Mouse (Mus musculus) thymus, adult 2 months (tissue): ENCODE results near the gene Pld5. TPM values are rescaled to one million over a fixed set of nuclear protein-coding genes. Genes with fewer than 3 reads are reported as not detected.

Experiments
- DNase-seq: peaks from one replicate; pipeline ENCODE4 v3.0.0; 2021
- H3K27ac ChIP-seq: fragments of 200-500 bp; 2 replicates; pipeline ENCODE4 v1.5.1; 2012; ENCODE audit warnings: low read length, control low read depth; ENCODE audit not compliant: control insufficient read depth, insufficient read depth
- H3K27me3 ChIP-seq: fragments of 200-500 bp; 2 replicates; pipeline ENCODE4 v1.6.1; 2012; ENCODE audit warnings: mild to moderate bottlenecking, low read length, moderate library complexity, mixed read lengths; ENCODE audit not compliant: control insufficient read depth, insufficient read depth
- H3K36me3 ChIP-seq: fragments of 200-500 bp; 2 replicates; pipeline ENCODE4 v1.6.1; 2012; ENCODE audit warnings: mild to moderate bottlenecking, low read length, moderate library complexity; ENCODE audit not compliant: control insufficient read depth, insufficient read depth
- H3K4me1 ChIP-seq: fragments of 200-500 bp; replicated peaks from 2 replicates; pipeline ENCODE4 v1.6.1; 2012; ENCODE audit warnings: low read length; ENCODE audit not compliant: control insufficient read depth, insufficient read depth
- H3K4me3 ChIP-seq: fragments of 200-500 bp; 2 replicates; pipeline ENCODE4 v1.5.1; 2012; ENCODE audit warnings: mild to moderate bottlenecking, low read length, control low read depth, moderate library complexity; ENCODE audit not compliant: control insufficient read depth, insufficient read depth
- CTCF ChIP-seq: fragments of 200-500 bp; IDR thresholded peaks from 2 replicates; pipeline ENCODE4 v1.5.1; 2012; ENCODE audit warnings: mild to moderate bottlenecking, control low read depth, low read length, moderate library complexity, borderline replicate concordance; ENCODE audit not compliant: control insufficient read depth, poor library complexity, insufficient read depth; ENCODE audit errors: extremely low read depth
- POLR2A ChIP-seq: fragments of 200-500 bp; IDR thresholded peaks from 2 replicates; pipeline ENCODE4 v1.6.1; 2012; ENCODE audit warnings: mild to moderate bottlenecking, low read length, control low read depth, moderate library complexity; ENCODE audit not compliant: control insufficient read depth, poor library complexity, insufficient read depth; ENCODE audit errors: extremely low read depth
- WGBS: fragments of 180-500 bp; shearing (Covaris S2); methylation state at CpG from one replicate; pipeline ENCODE4 v1.1.7; 2018; 5-methylcytosine and 5-hydroxymethylcytosine counted together
- polyA plus RNA-seq: library from polyadenylated mRNA; depleted of rRNA; stranded (reverse); fragments of >200 nt; gene quantifications from 2 replicates; pipeline ENCODE4 v1.2.3, GENCODE M21; 2012

The Pld5 gene
- polyA plus RNA-seq, 1 experiment = 0.08 TPM

DNA sequence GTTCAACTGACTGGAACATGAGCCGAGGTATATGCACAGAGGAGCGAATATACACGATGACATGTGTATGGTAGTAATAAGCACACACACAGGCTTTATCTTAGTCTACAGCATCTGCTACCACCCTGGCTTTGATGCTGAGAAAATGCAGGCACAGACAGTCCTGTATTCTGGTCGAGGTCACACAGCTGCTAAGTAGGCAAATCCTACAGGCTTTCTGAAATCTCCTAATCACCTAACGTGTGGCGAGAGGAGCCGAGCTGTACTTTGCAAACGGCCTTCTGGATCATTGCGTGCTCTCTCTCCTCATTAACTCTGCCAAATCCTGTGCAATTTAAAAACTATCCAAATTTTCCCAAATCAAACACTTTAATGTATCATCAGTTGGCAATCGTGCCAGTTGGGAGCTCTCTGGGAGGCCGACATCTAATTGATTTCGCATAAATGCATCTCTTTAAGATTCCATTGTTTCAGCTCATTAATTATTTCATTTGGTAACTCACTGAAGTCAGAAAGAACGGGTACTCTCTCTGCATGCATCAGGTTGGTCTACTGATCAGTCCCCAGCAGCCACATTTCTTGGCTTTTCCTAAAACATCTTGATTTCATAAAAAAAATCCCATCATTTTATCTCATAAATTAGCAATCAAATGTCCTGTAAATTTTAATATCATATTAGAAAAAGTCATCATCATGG lies 189.0 kb downstream of the Pld5 start:
- TF ChIP-seq POLR2A (no peak), CTCF (no peak)
- H3K36me3 ChIP-seq = no peaks in the 10 kb centered on the region
- H3K4me1 ChIP-seq = no peaks in the 10 kb centered on the region
- DNase-seq = no peak
- no peak overlapping the region for H3K4me3 ChIP-seq
- WGBS = 90% methylated on average over 13 of the region's 13 CpGs
- no peaks in the 10 kb centered on the region for H3K27me3 ChIP-seq
- H3K27ac ChIP-seq = no peak overlapping the region

DNA sequence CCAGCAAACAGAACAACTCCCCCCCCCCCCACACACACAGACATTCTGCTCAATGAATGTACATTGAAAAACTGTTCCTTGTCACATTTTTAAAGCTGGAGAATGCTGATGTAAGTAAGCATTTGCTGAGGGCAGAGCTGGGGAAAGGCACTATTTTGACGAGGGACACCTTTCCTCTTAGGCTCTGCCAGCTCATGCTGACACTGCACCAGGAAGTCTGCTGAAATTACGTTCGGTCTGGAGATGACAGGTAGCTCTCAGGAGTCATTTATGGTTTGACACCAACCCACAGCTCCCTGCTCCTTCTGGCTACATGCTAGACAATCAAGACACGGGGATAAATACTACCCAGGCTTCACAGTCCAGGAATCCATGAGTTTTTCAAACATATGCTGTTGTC lies 192.8 kb downstream of the Pld5 start:
- DNase-seq = no peak
- Histone ChIP-seq H3K27ac (no peak overlapping the region), H3K27me3 (no peaks in the 10 kb centered on the region), H3K4me1 (no peaks in the 10 kb centered on the region), H3K36me3 (no peaks in the 10 kb centered on the region), H3K4me3 (no peak overlapping the region)
- WGBS = 17% methylated on average over 4 of the region's 4 CpGs
- TF ChIP-seq CTCF = no peak
- no peak for TF ChIP-seq POLR2A

DNA sequence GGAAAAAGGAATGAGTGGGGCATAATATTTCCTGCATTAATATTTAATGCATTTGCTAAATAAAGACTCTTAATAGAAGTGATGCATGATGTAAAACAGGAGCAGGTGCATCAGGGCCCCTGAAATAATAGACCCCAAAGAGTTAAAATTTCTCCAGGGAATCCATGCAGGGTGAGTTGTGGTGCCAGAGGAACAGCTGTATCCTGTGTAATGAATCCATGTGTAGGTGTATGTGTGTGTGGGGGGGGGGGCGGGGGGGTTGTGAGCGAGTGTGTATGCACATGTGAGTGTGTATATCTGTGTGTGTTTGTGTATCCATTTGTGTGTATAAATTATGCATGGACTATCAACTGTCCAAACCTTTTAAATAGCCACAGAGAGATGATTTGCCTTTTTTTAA lies 194.1 kb downstream of the Pld5 start:
- Histone ChIP-seq H3K4me3 (no peak overlapping the region), H3K36me3 (no peaks in the 10 kb centered on the region), H3K27me3 (no peaks in the 10 kb centered on the region), H3K27ac (no peak overlapping the region), H3K4me1 (no peaks in the 10 kb centered on the region)
- 92% methylated on average over 2 of the region's 2 CpGs for WGBS
- DNase-seq = no peak
- TF ChIP-seq POLR2A = no peak
- TF ChIP-seq CTCF = no peak

DNA sequence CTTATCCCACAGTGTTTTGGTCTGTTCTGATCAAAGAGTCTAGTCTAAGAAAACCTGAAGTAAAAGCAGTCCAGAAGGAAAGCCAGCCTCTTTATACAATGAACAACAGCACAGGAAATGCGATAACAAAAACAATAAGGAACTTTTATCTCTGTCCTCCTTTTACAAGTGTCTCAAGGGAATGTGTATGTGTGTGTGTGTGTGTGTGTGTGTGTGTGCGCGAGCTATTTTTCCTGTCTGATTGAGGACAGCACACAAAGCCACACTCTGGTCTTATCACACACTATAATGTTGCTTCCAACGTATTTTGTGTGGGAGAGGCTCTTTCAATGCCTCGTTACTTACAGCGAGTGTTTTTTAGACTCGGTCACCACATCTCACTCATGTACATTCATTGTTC lies 196.7 kb downstream of the Pld5 start:
- DNase-seq = no peak
- H3K4me3 ChIP-seq = no peak overlapping the region
- no peaks in the 10 kb centered on the region for H3K27me3 ChIP-seq
- TF ChIP-seq CTCF = no peak
- no peak for TF ChIP-seq POLR2A
- H3K36me3 ChIP-seq = no peaks in the 10 kb centered on the region
- no peaks in the 10 kb centered on the region for H3K4me1 ChIP-seq
- H3K27ac ChIP-seq = no peak overlapping the region
- 88% methylated on average over 7 of the region's 7 CpGs for WGBS

DNA sequence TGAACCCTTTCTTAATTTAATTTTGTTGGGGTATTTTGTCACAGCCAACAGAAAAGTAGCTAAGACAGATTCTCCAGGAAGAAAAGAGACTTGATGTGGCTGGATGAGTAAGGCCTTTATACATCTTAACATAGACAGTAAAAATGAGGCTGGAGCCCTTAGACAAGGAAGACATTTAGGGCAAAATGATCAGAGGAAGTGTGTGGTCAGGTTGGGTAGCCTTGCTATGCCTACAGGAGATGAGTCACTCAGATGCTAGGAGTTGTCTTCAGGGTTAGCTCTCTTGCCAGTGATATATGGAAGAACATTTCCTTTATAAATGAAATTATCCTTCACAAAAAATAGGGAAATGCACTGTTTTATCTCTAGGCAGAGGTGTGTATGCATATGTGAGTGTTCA lies 198.3 kb downstream of the Pld5 start:
- Histone ChIP-seq H3K36me3 (no peaks in the 10 kb centered on the region), H3K4me3 (no peak overlapping the region), H3K4me1 (no peaks in the 10 kb centered on the region), H3K27ac (no peak overlapping the region), H3K27me3 (no peaks in the 10 kb centered on the region)
- TF ChIP-seq CTCF (no peak), POLR2A (no peak)
- no peak for DNase-seq

DNA sequence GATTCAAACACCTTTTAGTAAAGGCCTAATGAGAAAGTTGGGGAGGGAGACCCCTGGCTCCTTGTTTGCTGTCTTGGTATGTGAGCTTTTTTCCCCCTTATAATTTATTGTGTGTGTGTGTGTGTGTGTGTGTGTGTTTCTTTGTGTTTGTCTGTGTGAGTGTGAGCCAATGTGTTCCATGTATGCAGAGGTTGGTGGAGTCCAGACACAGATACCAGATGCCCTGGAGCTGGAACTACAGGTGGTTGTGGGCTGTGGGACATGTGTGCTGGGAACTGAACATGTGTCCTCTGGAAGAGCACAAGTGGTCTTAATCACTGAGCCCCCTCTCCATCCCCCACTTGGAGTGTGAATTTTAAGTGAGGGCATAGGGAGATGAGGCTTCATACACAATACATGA lies 199.3 kb downstream of the Pld5 start:
- TF ChIP-seq POLR2A = no peak
- TF ChIP-seq CTCF = no peak

DNA sequence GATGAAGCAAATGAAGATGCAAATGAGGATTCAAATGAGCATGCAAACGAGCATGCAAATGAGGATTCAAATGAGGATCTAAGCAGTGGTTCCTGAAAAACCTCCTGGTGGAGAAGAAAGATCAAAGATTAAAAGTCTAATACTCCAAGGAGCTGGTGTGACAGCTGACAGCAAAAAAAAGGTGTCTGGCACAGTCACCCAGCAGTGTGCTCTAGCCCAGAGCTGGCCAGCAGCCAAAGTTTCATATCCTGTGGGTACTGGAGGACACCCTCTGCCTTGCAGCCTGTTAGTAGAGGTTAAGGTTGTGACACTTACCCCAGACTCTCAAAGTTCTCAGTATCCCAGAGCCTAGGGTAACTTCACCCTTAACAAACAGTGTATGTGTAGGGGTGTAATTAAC lies 199.7 kb downstream of the Pld5 start:
- Histone ChIP-seq H3K27ac (no peak overlapping the region), H3K36me3 (no peaks in the 10 kb centered on the region), H3K4me1 (no peaks in the 10 kb centered on the region), H3K4me3 (no peak overlapping the region), H3K27me3 (no peaks in the 10 kb centered on the region)
- 43% methylated on average over 1 of the region's 1 CpGs for WGBS
- no peak for DNase-seq
- TF ChIP-seq CTCF (no peak), POLR2A (no peak)

More for the DNA sequence above, 199.3 kb downstream of the Pld5 start:
- Histone ChIP-seq H3K27ac (no peak overlapping the region), H3K36me3 (no peaks in the 10 kb centered on the region), H3K4me1 (no peaks in the 10 kb centered on the region), H3K4me3 (no peak overlapping the region), H3K27me3 (no peaks in the 10 kb centered on the region)
- no peak for DNase-seq

DNA sequence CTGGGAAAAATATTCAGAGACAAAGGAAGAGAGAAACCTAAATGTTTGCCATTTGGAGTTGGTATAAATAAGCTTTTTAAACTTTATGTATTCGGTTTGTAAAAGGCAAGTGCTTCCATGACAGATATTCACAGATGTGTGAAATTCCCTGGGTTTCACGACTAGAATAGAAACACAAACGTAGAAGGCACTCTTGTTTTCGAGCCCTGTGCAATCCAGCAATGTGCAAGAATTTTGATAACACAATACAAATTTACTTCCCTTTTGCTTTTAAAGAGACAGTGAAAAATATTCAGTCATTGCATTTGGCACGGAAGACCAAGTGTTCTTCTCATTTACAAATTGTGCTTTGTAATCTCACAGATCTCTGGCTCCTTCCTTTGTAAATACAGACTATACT lies 200.6 kb downstream of the Pld5 start:
- TF ChIP-seq CTCF (no peak), POLR2A (no peak)
- WGBS = 14% methylated on average over 5 of the region's 5 CpGs
- Histone ChIP-seq H3K27ac (no peak overlapping the region), H3K36me3 (no peaks in the 10 kb centered on the region), H3K27me3 (no peaks in the 10 kb centered on the region), H3K4me1 (no peaks in the 10 kb centered on the region), H3K4me3 (no peak overlapping the region)
- DNase-seq = no peak
